Mouse (Mus musculus): ENCODE results near the gene Ptpru.

Gene Ptpru

GRCm38 (mm10) chr4:131786800-131787199 lies 51.3 kb downstream of the Ptpru start:
- DNase-seq (ENCODE audit: low spot score in 2 of 2), result no peak

DNA sequence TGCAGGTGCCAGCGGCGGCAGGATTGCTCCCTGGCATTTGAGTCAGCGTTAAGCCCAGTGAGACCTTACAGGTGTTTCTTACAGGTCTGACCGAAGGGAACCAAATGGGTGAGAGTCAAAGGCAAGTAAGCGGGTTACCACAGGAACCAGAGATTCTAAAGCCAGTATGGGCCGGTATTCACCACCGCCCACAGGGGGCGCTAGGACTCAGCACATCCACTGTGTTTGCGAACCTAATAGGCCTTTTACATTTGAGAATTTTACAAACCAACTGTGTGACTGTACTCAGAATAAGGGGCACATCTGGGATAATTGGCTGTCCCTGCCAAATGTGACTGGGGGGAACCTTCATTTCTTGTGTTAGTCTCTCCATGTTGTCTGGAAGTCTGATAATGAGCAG lies 54.1 kb downstream of the Ptpru start:
- peak; percentile 15 to 21 for DNase-seq (ENCODE audit: low spot score in 2 of 2)

DNA sequence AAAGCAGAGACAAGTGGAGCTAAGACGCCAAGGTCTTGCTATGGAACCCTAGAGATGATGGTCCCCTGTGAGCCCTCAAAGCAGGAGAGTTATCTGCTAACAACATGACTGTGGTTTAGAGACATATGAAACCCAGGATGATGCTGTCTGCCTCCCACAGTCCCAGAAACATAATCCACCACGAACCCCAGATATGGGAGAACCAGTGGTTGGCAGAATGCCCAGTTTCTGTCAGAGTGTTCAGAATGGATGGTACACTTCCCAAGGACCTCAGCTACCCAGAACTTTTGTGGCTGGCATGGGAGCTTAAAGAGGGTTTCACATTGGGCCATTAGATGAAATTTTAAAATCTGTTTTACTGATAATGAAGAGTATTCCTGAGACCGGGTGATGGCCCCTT lies 57.1 kb downstream of the Ptpru start:
- DNase-seq (ENCODE audit: low spot score in 2 of 2), result no peak

GRCm38 (mm10) chr4:131778616-131779275 lies 59.3 kb downstream of the Ptpru start:
- no peak for DNase-seq (ENCODE audit: low spot score in 2 of 2)

DNA sequence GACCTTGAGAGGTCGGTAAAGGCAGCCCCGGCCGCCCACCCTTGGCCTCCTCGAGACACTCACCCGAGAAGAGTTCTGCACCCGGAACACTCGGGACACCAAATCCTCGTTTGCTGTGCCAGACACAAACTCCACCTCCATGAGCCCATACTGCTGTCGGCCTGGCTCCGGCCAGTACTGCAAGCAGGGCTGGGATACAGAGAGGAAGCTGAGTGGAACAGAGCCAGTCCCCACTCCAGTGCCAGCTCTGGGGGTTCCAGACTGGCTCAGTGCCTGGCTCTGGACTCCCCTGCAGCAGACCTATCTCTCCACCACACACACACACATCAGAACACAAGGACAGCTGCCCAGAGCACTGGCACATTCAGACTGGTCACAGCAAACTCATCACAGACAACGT lies 66.7 kb downstream of the Ptpru start:
- DNase-seq (ENCODE audit: low spot score in 2 of 2), result no peak

DNA sequence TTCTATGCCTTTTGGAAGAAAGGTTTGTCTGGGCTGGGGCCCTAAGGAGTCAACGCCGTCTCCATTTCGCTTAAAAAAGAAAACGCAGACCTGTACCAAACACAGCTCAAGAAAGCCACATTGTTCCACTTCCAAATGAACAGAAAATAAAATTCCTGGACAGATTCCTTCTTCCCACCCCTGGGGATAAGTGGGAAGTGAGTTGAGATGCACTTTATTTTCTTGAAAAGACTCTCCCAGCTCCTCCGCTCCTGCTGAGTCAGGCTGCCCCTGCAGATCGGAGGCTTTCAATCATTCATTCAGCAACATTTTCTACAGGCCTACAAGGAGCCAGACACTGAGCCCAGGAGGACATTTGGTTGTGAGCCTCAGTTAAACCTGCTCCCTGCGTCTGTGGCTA lies 74.2 kb downstream of the Ptpru start:
- no peak for DNase-seq (ENCODE audit: low spot score in 2 of 2)

- no peak for DNase-seq (ENCODE audit: low spot score in 2 of 2)
These were observed 74.6 kb downstream of the Ptpru start for GRCm38 (mm10) chr4:131763479-131763878.

GRCm38 (mm10) chr4:131762211-131762784 lies 75.8 kb downstream of the Ptpru start:
- DNase-seq (ENCODE audit: low spot score in 2 of 2), result no peak

- DNase-seq (ENCODE audit: low spot score in 2 of 2), result no peak
These were observed 85.8 kb downstream of the Ptpru start for GRCm38 (mm10) chr4:131752204-131752837.

DNA sequence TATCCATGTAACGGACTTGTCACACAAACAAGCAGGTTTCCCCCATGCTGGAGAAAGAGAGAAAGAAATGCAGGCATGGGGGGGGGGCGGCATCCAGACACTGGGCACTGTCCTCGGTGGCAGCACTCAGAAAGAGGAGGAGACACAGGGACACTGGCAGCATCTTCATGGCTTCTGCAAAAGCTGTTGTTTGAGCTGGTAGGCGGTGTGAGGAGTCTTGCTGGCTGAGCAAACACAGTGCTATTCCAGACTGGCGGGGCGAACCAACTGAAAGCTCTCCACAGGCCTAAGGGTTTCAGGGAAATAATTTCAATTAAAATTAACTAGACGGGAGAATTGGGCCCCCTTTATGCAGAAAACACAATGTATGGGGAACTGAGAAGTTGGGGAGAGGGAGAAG lies 86.5 kb downstream of the Ptpru start:
- DNase-seq (ENCODE audit: low spot score in 2 of 2), result no peak

GRCm38 (mm10) chr4:131749802-131750201 lies 88.3 kb downstream of the Ptpru start:
- no peak for DNase-seq (ENCODE audit: low spot score in 2 of 2)

- DNase-seq (ENCODE audit: low spot score in 2 of 2), result no peak
These were observed 93.4 kb downstream of the Ptpru start for GRCm38 (mm10) chr4:131744685-131745043.

GRCm38 (mm10) chr4:131743831-131744684 lies 94.0 kb downstream of the Ptpru start:
- peak in 1 of 2 experiments; percentile 28 for DNase-seq (ENCODE audit: low spot score in 2 of 2)

- DNase-seq (ENCODE audit: low spot score in 2 of 2), result peak in 1 of 2 experiments; percentile 13
These were observed 95.1 kb downstream of the Ptpru start for GRCm38 (mm10) chr4:131743031-131743430.

- no peak for DNase-seq (ENCODE audit: low spot score in 2 of 2)
These were observed 97.5 kb downstream of the Ptpru start for GRCm38 (mm10) chr4:131740621-131741020.

GRCm38 (mm10) chr4:131728628-131729027 lies 109.5 kb downstream of the Ptpru start:
- no peak for DNase-seq (ENCODE audit: low spot score in 2 of 2)

DNA sequence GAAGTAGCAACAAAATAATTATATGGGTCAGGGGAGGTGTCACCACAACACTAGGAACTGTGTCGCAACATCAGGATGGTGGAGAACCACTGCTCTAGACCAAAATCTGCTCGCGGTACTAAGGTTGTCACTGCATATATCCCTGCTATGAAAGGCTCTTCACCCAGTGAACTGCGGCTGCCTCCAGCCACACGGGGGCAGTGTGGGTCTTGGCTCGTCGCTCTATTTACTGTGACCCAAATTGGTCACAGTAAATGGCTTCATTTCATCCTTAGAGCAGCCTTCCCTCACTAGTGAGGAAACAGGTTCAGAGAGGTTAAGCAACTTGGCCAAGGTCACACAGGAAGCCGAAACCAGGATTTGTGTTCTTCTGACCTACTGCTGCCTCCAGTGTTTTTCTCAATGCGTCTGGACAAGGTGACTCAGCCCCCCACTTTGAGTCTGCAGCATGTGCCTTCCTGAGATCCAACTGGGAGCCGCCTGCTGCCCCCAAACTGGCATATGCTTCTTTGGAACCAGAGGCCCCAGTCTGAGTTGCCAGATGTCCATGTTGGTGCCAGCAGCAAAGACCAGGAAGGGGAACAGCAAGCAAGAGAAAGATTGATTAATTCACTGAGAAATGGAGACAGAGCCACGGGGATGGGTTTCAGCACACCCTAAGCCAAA lies 114.5 kb downstream of the Ptpru start:
- DNase-seq (ENCODE audit: low spot score in 2 of 2), result peak; percentile 57 to 61

DNA sequence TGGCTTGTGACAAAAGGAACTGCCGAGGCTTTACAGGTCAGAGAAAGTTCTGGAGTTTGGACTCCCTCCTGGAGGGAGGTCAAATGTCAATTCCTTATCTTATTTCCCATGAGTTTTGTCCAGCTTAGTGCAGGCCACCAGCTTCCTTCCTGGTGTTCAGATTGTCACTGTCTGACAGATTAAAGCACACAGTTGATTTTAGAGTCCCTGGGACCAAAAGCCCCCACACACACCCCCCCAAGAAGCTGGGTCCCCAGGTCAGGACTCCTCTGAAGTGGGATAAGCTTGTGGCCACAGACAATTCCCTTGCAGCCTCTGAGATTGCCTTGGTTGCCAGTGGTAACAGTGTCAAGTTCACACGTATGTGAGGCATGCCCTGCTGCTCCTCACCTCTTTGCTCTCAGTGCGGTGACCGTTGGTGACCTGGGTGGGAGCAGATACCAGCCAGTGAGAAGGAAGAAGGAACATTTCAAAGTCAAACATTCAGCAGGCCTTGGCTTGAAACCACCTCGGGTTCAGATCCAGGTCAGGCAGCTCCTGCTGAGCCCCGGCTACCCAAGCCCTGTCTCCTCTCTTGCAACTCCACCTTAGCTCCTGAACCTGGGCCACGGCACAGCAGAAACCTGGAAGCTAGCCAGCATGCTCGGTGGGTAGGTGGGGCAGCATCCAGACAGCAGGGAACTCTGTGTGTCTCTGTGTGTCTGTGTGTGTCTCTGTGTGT lies 115.8 kb downstream of the Ptpru start:
- DNase-seq (ENCODE audit: low spot score in 2 of 2), result peak; percentile 53 to 81

GRCm38 (mm10) chr4:131719151-131719550 lies 118.9 kb downstream of the Ptpru start:
- DNase-seq (ENCODE audit: low spot score in 2 of 2), result no peak

Measured in urinary bladder, adult 18-20 months (tissue).